Mouse (Mus musculus) layer of hippocampus, adult 9-11 months (tissue): ENCODE results near the gene Slc22a5.
"Not testable (repeated sequence)": the region's sequence is repeated elsewhere in the genome, so short reads cannot be mapped to it uniquely, and the experiment has no call there.

Source experiments
- DNase-seq: peaks from one replicate; pipeline ENCODE4 v3.0.0; 2022

Slc22a5 gene

GRCm38 (mm10) chr11:53891505-53892451 lies at the start of gene Slc22a5:
Gene Slc22a5, minus strand, starts transcription at chr11:53891660.
- DNase-seq: peak; percentile 99

DNA sequence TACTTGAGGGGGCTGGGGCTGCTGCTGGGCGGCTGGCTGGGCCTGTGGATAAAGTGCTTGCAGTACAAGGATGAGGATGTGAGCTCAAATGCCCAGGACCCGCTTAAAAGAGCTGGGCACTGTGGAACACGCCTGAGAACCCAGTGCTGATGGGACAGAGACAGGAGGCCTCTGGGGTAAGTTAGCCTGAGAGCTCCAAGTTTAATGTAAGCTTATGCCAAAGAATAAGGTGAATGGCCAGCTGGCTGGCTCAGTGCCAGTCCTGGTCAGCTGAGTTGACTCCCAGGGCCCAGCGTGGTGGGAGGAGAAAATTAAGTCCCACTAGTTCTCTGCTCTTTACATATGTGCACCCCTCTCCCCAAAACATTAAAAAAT lies 40.5 kb upstream of the Slc22a5 start:
- DNase-seq: not testable (repeated sequence)

DNA sequence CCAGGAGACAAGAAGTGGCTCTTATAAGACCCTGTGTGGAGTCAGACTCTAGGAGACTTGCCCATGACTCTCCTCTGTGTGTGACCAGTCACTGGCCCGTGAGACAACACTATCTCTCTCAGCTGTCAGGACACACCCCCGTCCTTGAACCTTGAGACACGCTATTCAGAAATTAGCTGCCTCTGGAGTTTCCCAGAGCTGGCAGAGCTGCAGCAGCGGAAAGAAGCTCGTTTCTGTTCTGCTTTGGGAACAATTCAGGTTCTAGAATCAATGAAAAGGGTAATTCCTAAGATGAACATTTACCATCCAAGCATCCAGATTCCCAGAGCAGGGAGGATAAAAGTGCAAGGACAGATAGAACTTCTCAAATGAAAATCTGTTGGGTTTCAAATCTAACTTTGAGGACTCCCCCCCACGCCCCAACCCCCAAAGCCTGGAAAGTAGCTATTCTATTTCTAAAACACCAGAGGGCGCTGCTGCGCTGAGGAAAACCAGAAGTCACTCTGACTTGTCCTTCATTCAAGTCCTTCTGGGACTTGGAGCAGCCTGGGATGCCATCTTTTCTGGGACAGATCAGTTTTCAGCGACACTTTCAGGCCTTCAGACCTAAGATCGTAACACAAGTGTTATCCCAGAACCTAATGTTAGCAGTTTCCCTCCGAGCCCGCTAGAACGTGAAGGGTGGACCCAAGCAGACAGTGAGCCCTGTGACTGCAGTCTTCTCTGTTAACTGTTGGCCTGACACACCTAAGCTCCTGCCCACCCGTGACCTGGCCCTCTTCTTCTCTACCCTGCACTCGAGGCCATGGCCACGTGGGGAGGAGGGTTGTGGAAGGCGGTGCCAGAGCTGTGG lies 39.9 kb upstream of the Slc22a5 start:
- peak; percentile 8 for DNase-seq

DNA sequence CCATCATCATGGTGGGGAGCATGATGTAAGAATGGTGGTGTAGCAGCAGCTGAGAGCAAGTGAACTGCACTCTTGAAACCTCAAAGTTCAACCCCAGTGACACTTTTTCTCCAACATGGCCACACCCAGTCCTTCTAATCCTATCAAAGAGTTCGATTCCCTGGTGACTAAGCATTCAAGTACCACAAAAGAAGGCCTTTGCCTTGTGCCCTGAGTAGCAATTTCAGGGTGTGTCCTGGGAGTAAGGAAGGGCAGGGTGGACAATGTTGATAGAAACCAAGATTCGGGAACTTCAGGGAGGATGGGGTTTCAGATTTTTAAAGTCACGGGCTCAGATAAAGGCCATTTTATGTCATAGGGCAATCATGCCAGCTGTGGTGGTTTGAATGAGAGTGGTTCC lies 38.3 kb upstream of the Slc22a5 start:
- no peak for DNase-seq

- DNase-seq: no peak
These were observed 37.1 kb upstream of the Slc22a5 start for GRCm38 (mm10) chr11:53928585-53928984.

- DNase-seq: no peak
These were observed 34.8 kb upstream of the Slc22a5 start for GRCm38 (mm10) chr11:53926303-53926702.

- no peak for DNase-seq
These were observed 27.4 kb upstream of the Slc22a5 start for GRCm38 (mm10) chr11:53918851-53919250.

GRCm38 (mm10) chr11:53911011-53911410 lies 19.6 kb upstream of the Slc22a5 start:
- no peak for DNase-seq

DNA sequence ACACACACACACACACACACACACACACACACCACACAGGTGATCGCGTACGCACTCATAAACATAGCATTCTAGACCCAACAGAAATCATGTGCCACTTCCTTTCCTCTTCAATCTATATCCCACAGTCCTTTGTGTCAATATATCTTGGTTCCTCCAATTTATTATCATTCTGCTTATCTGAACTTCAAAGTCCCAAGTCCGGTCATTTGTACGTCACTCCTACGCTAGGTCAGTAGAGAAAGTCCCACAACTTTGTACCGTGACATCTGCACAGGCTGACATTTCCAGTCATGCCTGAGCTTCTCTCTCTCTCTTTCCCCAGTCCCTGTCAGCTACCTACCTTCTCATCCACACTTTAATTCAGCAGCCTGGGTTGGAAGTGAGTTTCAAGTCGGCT lies 17.2 kb upstream of the Slc22a5 start:
- DNase-seq: no peak

DNA sequence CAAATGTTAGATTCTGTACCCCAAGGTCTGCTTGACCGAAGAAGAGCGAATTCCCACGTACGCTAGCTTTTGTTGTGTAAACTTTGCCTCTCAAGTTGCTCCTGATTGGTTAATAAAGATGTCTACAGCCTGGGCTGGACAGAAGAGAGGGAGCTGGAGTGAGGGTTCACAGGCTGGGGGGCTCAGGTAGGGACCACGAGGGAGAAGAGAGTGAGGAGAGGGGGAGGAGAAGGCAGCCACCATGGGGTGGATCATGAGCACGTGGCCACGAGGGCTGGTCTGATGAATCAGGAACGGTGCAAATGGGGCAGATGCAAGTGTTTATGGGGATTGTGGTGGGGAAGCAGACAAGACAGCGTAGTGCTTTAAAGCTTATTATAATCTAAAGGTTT lies 13.1 kb upstream of the Slc22a5 start:
- no peak for DNase-seq

GRCm38 (mm10) chr11:53903781-53904533 lies 12.5 kb upstream of the Slc22a5 start:
- no peak for DNase-seq

DNA sequence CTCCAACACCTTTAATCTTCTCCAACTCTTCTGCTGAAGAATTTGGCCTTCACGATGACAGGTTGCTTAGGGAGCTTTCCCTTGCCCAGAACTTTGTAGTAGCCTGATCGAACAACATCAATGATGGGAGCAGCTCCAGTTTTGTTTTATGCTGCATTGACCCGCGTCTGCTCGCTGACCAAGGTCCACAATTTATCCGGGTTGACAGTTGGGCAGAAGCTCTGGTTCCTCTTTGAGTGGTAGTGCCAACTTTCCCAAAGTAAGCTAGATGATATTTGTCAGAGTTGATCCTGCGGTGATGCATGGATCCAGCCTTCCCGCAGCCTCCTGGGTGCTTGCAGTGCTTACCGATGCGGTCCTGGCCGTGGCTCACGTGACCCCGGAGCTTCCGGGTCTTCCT lies 11.3 kb upstream of the Slc22a5 start:
- no peak for DNase-seq

DNA sequence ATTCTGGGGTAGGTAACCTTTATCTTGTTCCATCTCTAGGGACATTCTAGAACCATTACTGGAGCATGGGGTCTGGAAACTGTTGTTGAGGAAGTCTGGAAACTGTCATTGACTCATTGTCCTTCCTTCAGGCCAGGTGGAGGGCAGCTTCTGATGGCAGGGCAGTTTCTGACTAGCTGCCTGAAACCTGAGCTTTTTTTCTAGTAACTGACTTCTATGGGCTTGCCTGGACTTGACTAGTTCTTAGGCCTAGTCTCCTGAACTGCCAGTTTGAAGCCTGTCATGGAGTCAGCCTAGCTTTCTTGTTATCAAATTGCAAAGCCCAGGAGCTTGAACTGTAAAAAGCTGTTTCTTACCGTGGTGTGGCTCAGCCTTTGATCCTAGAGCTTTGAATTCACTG lies 9.5 kb upstream of the Slc22a5 start:
- DNase-seq: no peak

DNA sequence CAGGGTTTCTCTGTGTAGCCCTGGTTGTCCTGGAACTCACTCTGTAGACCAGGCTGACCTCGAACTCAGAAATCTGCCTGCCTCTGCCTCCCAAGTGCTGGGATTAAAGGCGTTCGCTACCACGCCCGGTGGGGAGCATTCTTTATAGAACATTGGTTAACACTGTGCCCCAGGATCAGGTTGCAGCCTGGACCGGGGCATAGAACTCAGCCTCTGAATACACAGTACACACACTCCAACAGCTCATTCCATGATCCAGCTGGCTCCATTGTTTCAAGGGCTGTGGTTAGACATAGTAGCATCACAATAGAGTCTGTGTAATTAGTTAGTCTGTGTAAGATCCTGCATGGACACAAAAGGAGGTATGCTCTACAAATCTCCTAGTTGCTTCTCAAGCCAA lies 8.5 kb upstream of the Slc22a5 start:
- no peak for DNase-seq

DNA sequence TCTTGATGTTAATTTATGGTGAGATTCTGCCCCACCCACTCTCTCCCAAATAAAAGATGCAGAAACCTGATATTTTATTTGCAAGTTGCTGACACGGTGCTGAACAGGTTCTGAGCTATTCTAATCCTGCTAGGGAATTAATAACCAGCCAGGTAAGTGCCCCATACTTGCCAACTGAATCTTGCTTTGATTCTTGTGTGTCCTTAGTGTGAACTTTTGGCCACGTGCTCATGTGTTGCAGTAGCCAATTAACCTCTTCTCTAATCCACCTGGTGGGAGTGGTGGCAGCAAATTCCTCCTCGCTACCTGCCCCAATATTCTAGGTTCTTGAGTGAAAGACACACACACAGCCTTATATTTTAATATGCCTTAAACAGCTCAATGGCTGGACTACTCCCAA lies 7.5 kb upstream of the Slc22a5 start:
- DNase-seq: no peak

DNA sequence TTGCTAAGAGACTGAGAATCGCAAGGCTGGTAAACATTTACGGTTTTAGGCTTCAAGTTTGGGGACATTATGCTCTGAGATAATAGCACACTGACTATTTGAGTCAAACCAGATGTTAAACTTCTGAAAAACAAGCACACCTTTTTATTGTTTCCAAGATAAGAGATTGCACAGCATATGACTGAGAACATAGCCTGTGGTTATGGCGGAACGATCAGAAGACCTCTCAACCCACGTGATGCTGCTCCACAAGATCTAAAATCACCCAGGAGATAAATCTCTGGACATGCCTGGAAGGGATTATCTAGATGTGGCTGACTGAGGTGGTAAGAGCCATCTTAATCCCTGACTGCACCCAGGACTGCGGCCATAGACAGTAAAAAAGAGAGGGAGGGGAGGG lies 5.5 kb upstream of the Slc22a5 start:
- DNase-seq: no peak

GRCm38 (mm10) chr11:53893451-53893850 lies 2.0 kb upstream of the Slc22a5 start:
- no peak for DNase-seq

- no peak for DNase-seq
These were observed 1.4 kb upstream of the Slc22a5 start for GRCm38 (mm10) chr11:53892716-53893416.

GRCm38 (mm10) chr11:53890906-53891504 lies 455 bp downstream of the Slc22a5 start:
- peak; percentile 9 for DNase-seq

DNA sequence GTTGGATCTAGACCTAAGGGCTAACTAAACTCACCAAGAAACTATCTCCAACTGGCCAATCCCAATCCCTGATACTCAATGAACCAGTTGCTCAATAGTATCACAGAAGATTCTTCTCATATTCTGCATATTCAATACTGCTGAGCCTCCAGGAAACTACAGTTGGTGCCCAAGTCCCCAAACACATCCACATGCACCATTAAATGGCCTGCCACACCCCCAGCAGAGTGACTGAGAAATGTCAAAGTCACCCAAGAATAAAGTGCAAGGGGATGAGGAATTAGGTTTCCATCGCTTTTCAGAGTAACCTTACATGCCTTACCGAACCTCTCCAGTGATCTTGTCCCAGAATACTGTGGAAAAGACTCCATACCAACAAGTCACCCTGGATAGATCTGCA lies 1.2 kb downstream of the Slc22a5 start:
- no peak for DNase-seq

DNA sequence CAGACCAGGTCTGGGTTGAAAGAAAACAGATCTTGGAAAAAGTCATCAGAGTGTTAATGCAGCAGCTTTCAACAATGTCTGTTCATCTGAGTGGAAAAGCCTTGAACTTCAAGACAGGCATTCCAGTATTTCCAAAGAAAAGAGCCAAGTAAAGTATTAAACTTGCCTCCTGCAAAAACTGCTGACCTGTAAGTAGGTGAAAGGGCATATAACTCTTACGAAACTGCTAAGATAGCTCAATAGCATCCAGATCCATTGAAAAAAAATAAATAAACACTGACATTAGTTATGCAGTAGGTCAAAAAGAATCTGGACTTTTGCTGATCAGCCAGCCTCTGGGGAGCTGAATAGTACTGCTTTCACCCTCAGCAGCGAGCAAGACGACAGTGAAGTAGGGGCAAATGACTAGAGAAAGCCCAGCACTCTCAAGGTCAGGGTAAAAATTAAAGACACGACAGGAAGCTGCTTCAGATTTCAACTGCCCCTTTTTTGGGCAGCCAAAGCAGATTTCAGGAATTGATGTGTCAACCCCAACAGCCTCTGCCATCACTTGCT lies 2.3 kb downstream of the Slc22a5 start:
- no peak for DNase-seq

DNA sequence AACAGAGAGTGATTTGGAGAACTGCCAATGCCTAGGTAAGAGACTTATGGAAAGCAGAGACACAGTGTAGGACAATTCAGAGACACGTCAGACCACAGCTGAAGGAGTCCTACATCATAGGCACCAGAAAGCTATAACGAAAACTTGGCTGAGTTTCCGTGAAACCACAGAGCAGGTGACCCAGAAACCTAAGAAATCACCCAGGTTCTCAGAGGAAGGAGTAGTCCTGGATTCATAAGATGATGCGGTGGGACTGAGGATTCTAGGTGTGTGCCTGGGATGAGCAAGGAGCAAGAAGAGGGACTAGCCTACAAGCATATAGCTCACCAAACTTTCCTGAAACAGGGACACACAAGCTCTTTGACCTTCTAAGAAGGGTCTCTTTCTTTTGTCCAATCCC lies 3.2 kb downstream of the Slc22a5 start:
- DNase-seq: no peak
